Mouse (Mus musculus) midbrain, postnatal 0 days (tissue): ENCODE measurements around the gene Pknox2. TPM values are rescaled to one million over a fixed set of nuclear protein-coding genes. Genes with fewer than 3 reads are reported as not detected.

Source experiments
- ATAC-seq: fragments of 200-750 bp; cut with Nextera tagmentation; 2 replicates; pipeline ENCODE4 v1.8.0; 2017; ENCODE audit warnings: moderate number of reproducible peaks, mild to moderate bottlenecking, moderate TSS enrichment, moderate library complexity; ENCODE audit not compliant: low FRiP score
- DNase-seq: peaks from one replicate; pipeline ENCODE4 v3.0.0-alpha.2; 2015; ENCODE audit warnings: low spot score
- H3K27ac ChIP-seq: fragments of 300-500 bp; sonication (generic); 2 replicates; pipeline ENCODE4 v1.5.1; 2014; ENCODE audit warnings: low read depth, mild to moderate bottlenecking, low read length, mixed read lengths
- H3K27me3 ChIP-seq: fragments of 300-500 bp; sonication (generic); 2 replicates; pipeline ENCODE4 v1.6.1; 2014; ENCODE audit warnings: low read length, control low read depth, mixed read lengths; ENCODE audit not compliant: insufficient read depth
- H3K36me3 ChIP-seq: fragments of 300-500 bp; sonication (generic); 2 replicates; pipeline ENCODE4 v1.6.1; 2014; ENCODE audit warnings: low read length, control low read depth, mixed read lengths; ENCODE audit not compliant: insufficient read depth
- H3K4me1 ChIP-seq: fragments of 300-500 bp; sonication (generic); 2 replicates; pipeline ENCODE4 v1.6.1; 2014; ENCODE audit warnings: mild to moderate bottlenecking, control low read depth, antibody characterized with exemption, low read length, mixed read lengths; ENCODE audit not compliant: insufficient read depth
- H3K4me2 ChIP-seq: fragments of 300-500 bp; sonication (generic); 2 replicates; pipeline ENCODE4 v1.6.1; 2014; ENCODE audit warnings: low read depth, mild to moderate bottlenecking, low read length, mixed read lengths; ENCODE audit not compliant: poor library complexity, severe bottlenecking
- H3K4me3 ChIP-seq: fragments of 300-500 bp; sonication (generic); 2 replicates; pipeline ENCODE4 v1.5.1; 2014; ENCODE audit warnings: low read depth, mild to moderate bottlenecking, low read length, moderate library complexity
- H3K9ac ChIP-seq: fragments of 300-500 bp; sonication (generic); replicated peaks from 2 replicates; pipeline ENCODE4 v1.6.1; 2014; ENCODE audit warnings: mild to moderate bottlenecking, low read length, moderate library complexity, mixed read lengths; ENCODE audit not compliant: poor library complexity, severe bottlenecking
- H3K9me3 ChIP-seq: fragments of 300-500 bp; sonication (generic); 2 replicates; pipeline ENCODE4 v1.6.1; 2016; ENCODE audit warnings: low read length, control low read depth
- CTCF ChIP-seq: IDR thresholded peaks from 2 replicates; pipeline ENCODE4 v1.5.1; 2016; ENCODE audit warnings: antibody characterized with exemption, mild to moderate bottlenecking
- WGBS: fragments of 180-500 bp; shearing (Covaris S2); extraction: QIAGEN DNeasy Blood & Tissue Kit; methylation state at CpG from one replicate; pipeline ENCODE4 v1.1.7; 2014; 5-methylcytosine and 5-hydroxymethylcytosine counted together
- polyA plus RNA-seq: library from polyadenylated mRNA; unstranded; fragments of >200 nt; fragmentation: Nextera tagmentation; extraction: Ambion mirVana; gene quantifications from 2 replicates; pipeline ENCODE4 v1.2.1, GENCODE M21; 2015
- total RNA-seq: library from RNA; depleted of rRNA; stranded (reverse); fragments of >200 nt; gene quantifications from 2 replicates; pipeline ENCODE4 v1.2.3, GENCODE M21; 2014

Pknox2 gene
- total and polyA plus RNA-seq, 2 experiments from 2014 or later: 23.6 to 26.6 TPM

DNA sequence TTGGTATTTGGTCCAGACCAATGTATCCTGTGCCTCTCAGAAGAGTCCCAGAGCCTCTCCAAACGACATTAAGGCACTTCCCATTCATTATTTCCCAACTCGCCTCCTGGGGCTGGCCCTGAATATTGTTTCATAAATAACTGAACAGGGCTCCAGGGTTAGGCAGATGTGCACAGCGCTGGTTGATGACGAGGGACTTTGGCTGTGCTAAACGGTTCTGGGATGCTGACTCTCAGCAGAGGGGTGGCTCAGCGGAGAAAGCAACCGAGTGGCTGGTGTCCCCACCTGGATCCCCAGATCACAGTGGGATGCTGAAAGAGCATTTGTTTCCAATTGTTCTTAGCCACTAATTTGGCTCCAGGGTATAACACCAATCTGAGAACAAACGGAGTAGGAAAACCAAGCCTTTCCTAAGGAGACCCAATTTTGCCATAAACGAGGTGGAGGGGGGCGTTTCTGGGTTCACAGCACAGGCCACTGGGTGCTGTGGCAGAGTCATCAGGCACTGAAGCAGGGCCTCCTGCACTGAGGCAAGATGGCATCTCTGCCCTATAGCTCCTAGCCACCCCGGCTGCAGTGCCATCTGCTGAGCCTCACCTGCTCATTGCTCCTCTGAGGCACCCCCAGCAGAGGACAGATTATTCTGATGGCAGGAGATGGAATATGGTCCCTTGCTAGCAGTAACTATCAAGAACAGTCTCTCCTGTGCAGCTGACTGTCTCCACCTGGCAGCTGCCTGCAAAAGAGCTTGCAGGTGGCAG, 52.8 kb downstream of the Pknox2 start:
- no peaks in the 10 kb centered on the region for H3K27me3 ChIP-seq
- H3K36me3 ChIP-seq: no peaks in the 10 kb centered on the region
- no peak for ATAC-seq
- TF ChIP-seq CTCF: no peak
- H3K9ac ChIP-seq: no peak overlapping the region
- H3K4me2 ChIP-seq: no peak overlapping the region
- DNase-seq: no peak
- 43% methylated on average over 11 of the region's 11 CpGs for WGBS
- no peak overlapping the region for H3K27ac ChIP-seq
- H3K4me1 ChIP-seq: no peaks in the 10 kb centered on the region
- no peaks in the 10 kb centered on the region for H3K9me3 ChIP-seq
- H3K4me3 ChIP-seq: no peak overlapping the region

DNA sequence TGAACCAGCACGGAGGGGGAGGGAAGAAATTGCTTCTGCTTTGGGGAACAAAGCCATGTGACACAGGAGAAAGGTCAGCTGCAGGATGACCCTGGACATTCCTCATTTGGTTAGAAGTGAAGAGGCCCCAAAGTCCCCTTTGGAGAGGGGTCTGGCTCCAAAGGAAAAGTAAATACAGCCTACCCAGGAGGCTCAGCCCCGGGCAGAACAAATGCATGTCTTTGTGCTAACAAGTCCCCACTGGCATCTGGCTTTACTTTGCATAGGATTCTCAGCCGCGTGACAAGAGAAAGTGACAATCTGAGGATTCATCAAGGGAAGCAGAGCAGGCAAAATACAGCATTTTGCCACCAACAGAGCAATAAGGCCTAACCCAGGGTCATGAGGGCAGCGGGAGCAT, 54.1 kb downstream of the Pknox2 start:
- no peak overlapping the region for H3K4me2 ChIP-seq
- no peaks in the 10 kb centered on the region for H3K27me3 ChIP-seq
- no peak overlapping the region for H3K4me3 ChIP-seq
- no peak overlapping the region for H3K27ac ChIP-seq
- no peaks in the 10 kb centered on the region for H3K4me1 ChIP-seq
- no peak overlapping the region for H3K9ac ChIP-seq
- 6% methylated on average over 5 of the region's 5 CpGs for WGBS
- TF ChIP-seq CTCF: no peak
- DNase-seq (no peak), ATAC-seq (no peak)
- no peaks in the 10 kb centered on the region for H3K36me3 ChIP-seq
- no peaks in the 10 kb centered on the region for H3K9me3 ChIP-seq

DNA sequence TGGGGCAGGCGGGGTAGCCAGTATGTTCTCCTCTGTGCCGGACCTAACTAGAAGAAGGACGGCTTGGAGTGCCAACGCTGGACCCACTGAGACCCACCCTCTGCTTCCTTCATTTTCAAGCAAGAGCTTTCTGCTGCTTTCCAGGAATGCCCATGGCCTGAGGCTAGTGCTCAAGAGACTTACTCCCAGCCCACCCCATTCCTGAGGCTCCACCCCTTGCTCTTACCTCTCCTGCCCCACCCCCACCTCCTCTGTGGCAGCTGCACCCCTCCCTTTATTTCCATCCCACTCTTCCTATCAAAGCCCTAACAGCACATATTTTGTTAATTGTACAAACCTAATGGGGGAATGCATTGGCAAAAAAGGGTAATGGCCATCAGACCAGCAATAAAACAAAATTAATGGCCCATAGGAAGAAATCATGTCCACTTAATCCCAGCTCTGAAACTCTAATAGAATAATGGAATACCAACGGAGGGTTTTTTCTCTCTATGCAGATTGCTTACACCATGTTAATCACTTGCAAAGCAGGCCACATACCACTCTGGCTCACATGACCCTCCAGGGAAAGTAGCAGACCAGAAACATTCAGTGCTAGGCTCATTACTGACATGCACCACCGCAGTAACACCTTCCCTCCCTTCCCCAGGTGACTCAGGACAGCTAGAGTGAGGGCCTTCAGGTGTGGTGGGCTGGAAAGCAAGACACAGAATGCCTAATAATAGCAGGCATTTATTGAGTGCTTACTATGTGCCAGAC, 57.1 kb downstream of the Pknox2 start:
- no peak for ATAC-seq

DNA sequence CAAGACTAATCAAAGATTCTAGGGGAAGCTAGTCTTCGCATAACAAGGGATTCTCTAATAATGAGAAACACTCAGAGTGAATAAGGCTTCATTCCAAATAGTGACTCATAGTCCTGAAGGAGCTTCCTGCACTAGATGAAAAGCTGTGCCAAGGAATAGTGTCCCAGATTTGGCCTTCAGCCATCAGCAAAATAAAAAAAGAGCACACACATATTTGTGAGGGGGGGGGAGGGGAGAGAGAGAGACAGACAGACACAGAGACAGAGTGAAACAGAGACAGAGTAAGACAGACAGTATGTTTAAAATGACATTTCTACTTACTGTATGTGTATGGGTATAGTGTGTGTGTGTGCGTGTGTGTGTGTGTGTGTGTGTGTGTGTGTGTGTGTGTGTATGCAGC, 61.8 kb downstream of the Pknox2 start:
- Histone ChIP-seq H3K27me3 (no peaks in the 10 kb centered on the region), H3K27ac (no peak overlapping the region), H3K9me3 (no peaks in the 10 kb centered on the region), H3K9ac (no peak overlapping the region), H3K4me2 (no peak overlapping the region), H3K4me1 (no peaks in the 10 kb centered on the region), H3K36me3 (no peaks in the 10 kb centered on the region), H3K4me3 (no peak overlapping the region)
- 60% methylated on average over 2 of the region's 2 CpGs for WGBS
- TF ChIP-seq CTCF: no peak
- DNase-seq: peak; percentile 50
- ATAC-seq: no peak

More for the DNA sequence above, 57.1 kb downstream of the Pknox2 start:
- Histone ChIP-seq H3K27me3 (no peaks in the 10 kb centered on the region), H3K4me1 (no peaks in the 10 kb centered on the region), H3K36me3 (no peaks in the 10 kb centered on the region), H3K9ac (no peak overlapping the region), H3K4me3 (no peak overlapping the region), H3K9me3 (no peaks in the 10 kb centered on the region), H3K4me2 (no peak overlapping the region), H3K27ac (no peak overlapping the region)
- WGBS: 47% methylated on average over 6 of the region's 6 CpGs
- TF ChIP-seq CTCF: no peak
- no peak for DNase-seq

- H3K9me3 ChIP-seq: no peaks in the 10 kb centered on the region
- no peaks in the 10 kb centered on the region for H3K36me3 ChIP-seq
- DNase-seq (no peak), ATAC-seq (no peak)
- H3K4me3 ChIP-seq: no peak overlapping the region
- TF ChIP-seq CTCF: no peak
- no peak overlapping the region for H3K27ac ChIP-seq
- no peaks in the 10 kb centered on the region for H3K4me1 ChIP-seq
- H3K4me2 ChIP-seq: no peak overlapping the region
- H3K9ac ChIP-seq: no peak overlapping the region
- WGBS: 88% methylated on average over 10 of the region's 10 CpGs
- H3K27me3 ChIP-seq: no peaks in the 10 kb centered on the region
Observed at GRCm38 (mm10) chr9:37082246-37082645, 65.0 kb downstream of the Pknox2 start.

GRCm38 (mm10) chr9:37080309-37080708, 66.9 kb downstream of the Pknox2 start:
- no peak for TF ChIP-seq CTCF
- no peak for ATAC-seq
- H3K4me3 ChIP-seq: no peak overlapping the region

More at GRCm38 (mm10) chr9:37080309-37080708, 66.9 kb downstream of the Pknox2 start:
- no peak for DNase-seq
- no peaks in the 10 kb centered on the region for H3K36me3 ChIP-seq
- no peak overlapping the region for H3K27ac ChIP-seq
- H3K4me1 ChIP-seq: peaks cover 12% of the 10 kb centered on the region
- no peak overlapping the region for H3K9ac ChIP-seq
- no peaks in the 10 kb centered on the region for H3K9me3 ChIP-seq
- H3K4me2 ChIP-seq: no peak overlapping the region
- H3K27me3 ChIP-seq: no peaks in the 10 kb centered on the region
- 92% methylated on average over 6 of the region's 6 CpGs for WGBS
